Mouse (Mus musculus) limb, embryonic 10.5 days (tissue): ENCODE measurements at regions not wholly inside any gene's neighbourhood (a gene's known extent, or its start where the extent isn't known, plus 50 kb on each side); places are given as distances from the start of the nearest gene placed in this dataset.

Experiments used
- DNase-seq: peaks from one replicate; pipeline ENCODE4 v3.0.0-alpha.2; 2017; ENCODE audit warnings: low spot score
- H3K27ac ChIP-seq: fragments of 300-500 bp; sonication (generic); 2 replicates; pipeline ENCODE4 v1.5.1; 2016; ENCODE audit warnings: mild to moderate bottlenecking
- H3K27me3 ChIP-seq: fragments of 300-500 bp; sonication (generic); 2 replicates; pipeline ENCODE4 v1.6.1; 2016; ENCODE audit warnings: low read depth, mild to moderate bottlenecking; ENCODE audit not compliant: poor library complexity, severe bottlenecking
- H3K36me3 ChIP-seq: fragments of 300-500 bp; sonication (generic); 2 replicates; pipeline ENCODE4 v1.6.1; 2016; ENCODE audit warnings: mild to moderate bottlenecking, moderate library complexity
- H3K4me1 ChIP-seq: fragments of 300-500 bp; sonication (generic); 2 replicates; pipeline ENCODE4 v1.6.1; 2016
- H3K4me3 ChIP-seq: fragments of 300-500 bp; sonication (generic); 2 replicates; pipeline ENCODE4 v1.5.1; 2016; ENCODE audit warnings: mild to moderate bottlenecking, moderate library complexity
- H3K9me3 ChIP-seq: fragments of 300-500 bp; sonication (generic); replicated peaks from 2 replicates; pipeline ENCODE4 v1.6.1; 2016; ENCODE audit warnings: mild to moderate bottlenecking
- WGBS: fragments of 180-500 bp; shearing (Covaris S2); methylation state at CpG from one replicate; pipeline ENCODE4 v1.1.7; 2016; 5-methylcytosine and 5-hydroxymethylcytosine counted together

GRCm38 (mm10) chr17:92159325-92159724 is 1039.5 kb upstream of the Adcyap1 start:
- no peak for DNase-seq
- H3K4me1 ChIP-seq = no peaks in the 10 kb centered on the region
- no peaks in the 10 kb centered on the region for H3K27me3 ChIP-seq
- no peak overlapping the region for H3K27ac ChIP-seq
- WGBS = 45% methylated on average over 1 of the region's 1 CpGs
- no peaks in the 10 kb centered on the region for H3K9me3 ChIP-seq
- H3K36me3 ChIP-seq = no peaks in the 10 kb centered on the region
- no peak overlapping the region for H3K4me3 ChIP-seq

- DNase-seq = no peak
- WGBS = 77% methylated on average over 1 of the region's 1 CpGs
- Histone ChIP-seq H3K36me3 (no peaks in the 10 kb centered on the region), H3K4me1 (no peaks in the 10 kb centered on the region), H3K9me3 (no peaks in the 10 kb centered on the region), H3K27me3 (no peaks in the 10 kb centered on the region), H3K4me3 (no peak overlapping the region), H3K27ac (no peak overlapping the region)
Observed at GRCm38 (mm10) chr17:92185740-92186139, 1013.1 kb upstream of the Adcyap1 start.

- Histone ChIP-seq H3K9me3 (no peaks in the 10 kb centered on the region), H3K4me1 (no peaks in the 10 kb centered on the region), H3K27ac (no peak overlapping the region), H3K27me3 (no peaks in the 10 kb centered on the region), H3K36me3 (no peaks in the 10 kb centered on the region), H3K4me3 (no peak overlapping the region)
- peak; percentile 29 for DNase-seq
Observed at GRCm38 (mm10) chr17:92210730-92211129, 988.1 kb upstream of the Adcyap1 start.

GRCm38 (mm10) chr17:92216464-92216863 is 982.4 kb upstream of the Adcyap1 start:
- H3K4me3 ChIP-seq = no peak overlapping the region
- no peaks in the 10 kb centered on the region for H3K4me1 ChIP-seq
- H3K27ac ChIP-seq = no peak overlapping the region
- WGBS = 92% methylated on average over 2 of the region's 2 CpGs
- H3K27me3 ChIP-seq = no peaks in the 10 kb centered on the region
- no peaks in the 10 kb centered on the region for H3K9me3 ChIP-seq
- no peaks in the 10 kb centered on the region for H3K36me3 ChIP-seq
- no peak for DNase-seq
